Mouse (Mus musculus) thymus, adult 2 months (tissue): ENCODE data around the gene Rhbdd1. TPM values are rescaled to one million over a fixed set of nuclear protein-coding genes. Genes with fewer than 3 reads are reported as not detected.

Experiments
- DNase-seq: peaks from one replicate; pipeline ENCODE4 v3.0.0; 2021
- H3K27ac ChIP-seq: fragments of 200-500 bp; 2 replicates; pipeline ENCODE4 v1.5.1; 2012; ENCODE audit warnings: low read length, control low read depth; ENCODE audit not compliant: control insufficient read depth, insufficient read depth
- H3K27me3 ChIP-seq: fragments of 200-500 bp; 2 replicates; pipeline ENCODE4 v1.6.1; 2012; ENCODE audit warnings: mild to moderate bottlenecking, low read length, moderate library complexity, mixed read lengths; ENCODE audit not compliant: control insufficient read depth, insufficient read depth
- H3K36me3 ChIP-seq: fragments of 200-500 bp; 2 replicates; pipeline ENCODE4 v1.6.1; 2012; ENCODE audit warnings: mild to moderate bottlenecking, low read length, moderate library complexity; ENCODE audit not compliant: control insufficient read depth, insufficient read depth
- H3K4me1 ChIP-seq: fragments of 200-500 bp; replicated peaks from 2 replicates; pipeline ENCODE4 v1.6.1; 2012; ENCODE audit warnings: low read length; ENCODE audit not compliant: control insufficient read depth, insufficient read depth
- H3K4me3 ChIP-seq: fragments of 200-500 bp; 2 replicates; pipeline ENCODE4 v1.5.1; 2012; ENCODE audit warnings: mild to moderate bottlenecking, low read length, control low read depth, moderate library complexity; ENCODE audit not compliant: control insufficient read depth, insufficient read depth
- CTCF ChIP-seq: fragments of 200-500 bp; IDR thresholded peaks from 2 replicates; pipeline ENCODE4 v1.5.1; 2012; ENCODE audit warnings: mild to moderate bottlenecking, control low read depth, low read length, moderate library complexity, borderline replicate concordance; ENCODE audit not compliant: control insufficient read depth, poor library complexity, insufficient read depth; ENCODE audit errors: extremely low read depth
- POLR2A ChIP-seq: fragments of 200-500 bp; IDR thresholded peaks from 2 replicates; pipeline ENCODE4 v1.6.1; 2012; ENCODE audit warnings: mild to moderate bottlenecking, low read length, control low read depth, moderate library complexity; ENCODE audit not compliant: control insufficient read depth, poor library complexity, insufficient read depth; ENCODE audit errors: extremely low read depth
- WGBS: fragments of 180-500 bp; shearing (Covaris S2); methylation state at CpG from one replicate; pipeline ENCODE4 v1.1.7; 2018; 5-methylcytosine and 5-hydroxymethylcytosine counted together
- polyA plus RNA-seq: library from polyadenylated mRNA; depleted of rRNA; stranded (reverse); fragments of >200 nt; gene quantifications from 2 replicates; pipeline ENCODE4 v1.2.3, GENCODE M21; 2012

Gene Rhbdd1
- polyA plus RNA-seq, 1 experiment, result 10.7 TPM

- H3K36me3 ChIP-seq, result no peaks in the 10 kb centered on the region
- H3K27me3 ChIP-seq, result no peaks in the 10 kb centered on the region
- no peak for TF ChIP-seq POLR2A
- no peak for TF ChIP-seq CTCF
These were observed 70.8 kb downstream of the Rhbdd1 start for GRCm38 (mm10) chr1:82386814-82387771.

GRCm38 (mm10) chr1:82389371-82389770 is 73.1 kb downstream of the Rhbdd1 start:
- no peak overlapping the region for H3K27ac ChIP-seq
- no peak for DNase-seq
- no peaks in the 10 kb centered on the region for H3K27me3 ChIP-seq
- no peak overlapping the region for H3K4me3 ChIP-seq
- 93% methylated on average over 7 of the region's 7 CpGs for WGBS
- H3K4me1 ChIP-seq, result no peaks in the 10 kb centered on the region
- TF ChIP-seq POLR2A, result no peak
- TF ChIP-seq CTCF, result no peak
- no peaks in the 10 kb centered on the region for H3K36me3 ChIP-seq

More at GRCm38 (mm10) chr1:82386814-82387771, 70.8 kb downstream of the Rhbdd1 start:
- DNase-seq, result no peak
- Histone ChIP-seq H3K4me1 (no peaks in the 10 kb centered on the region), H3K27ac (no peak overlapping the region), H3K4me3 (no peak overlapping the region)
- 94% methylated on average over 6 of the region's 6 CpGs for WGBS

GRCm38 (mm10) chr1:82395371-82395770 is 79.1 kb downstream of the Rhbdd1 start:
- TF ChIP-seq POLR2A, result no peak
- no peak for TF ChIP-seq CTCF

GRCm38 (mm10) chr1:82407786-82408185 is 91.5 kb downstream of the Rhbdd1 start:
- H3K27ac ChIP-seq, result no peak overlapping the region
- no peak for DNase-seq
- WGBS, result 95% methylated on average over 3 of the region's 3 CpGs
- H3K4me1 ChIP-seq, result no peaks in the 10 kb centered on the region
- no peaks in the 10 kb centered on the region for H3K27me3 ChIP-seq
- no peak for TF ChIP-seq CTCF
- TF ChIP-seq POLR2A, result no peak
- no peak overlapping the region for H3K4me3 ChIP-seq
- no peaks in the 10 kb centered on the region for H3K36me3 ChIP-seq

More at GRCm38 (mm10) chr1:82395371-82395770, 79.1 kb downstream of the Rhbdd1 start:
- no peak for DNase-seq
- no peak overlapping the region for H3K4me3 ChIP-seq
- H3K27me3 ChIP-seq, result no peaks in the 10 kb centered on the region
- H3K4me1 ChIP-seq, result no peaks in the 10 kb centered on the region
- H3K27ac ChIP-seq, result no peak overlapping the region
- H3K36me3 ChIP-seq, result no peaks in the 10 kb centered on the region
- WGBS, result 92% methylated on average over 4 of the region's 4 CpGs

GRCm38 (mm10) chr1:82409271-82409670 is 93.0 kb downstream of the Rhbdd1 start:
- no peak overlapping the region for H3K27ac ChIP-seq
- no peak for TF ChIP-seq CTCF
- TF ChIP-seq POLR2A, result no peak
- H3K4me3 ChIP-seq, result no peak overlapping the region
- H3K36me3 ChIP-seq, result no peaks in the 10 kb centered on the region
- no peak for DNase-seq
- H3K27me3 ChIP-seq, result no peaks in the 10 kb centered on the region
- WGBS, result 95% methylated on average over 9 of the region's 9 CpGs
- no peaks in the 10 kb centered on the region for H3K4me1 ChIP-seq

GRCm38 (mm10) chr1:82410548-82410947 is 94.3 kb downstream of the Rhbdd1 start:
- DNase-seq, result no peak
- TF ChIP-seq POLR2A (no peak), CTCF (no peak)
- Histone ChIP-seq H3K27me3 (no peaks in the 10 kb centered on the region), H3K36me3 (no peaks in the 10 kb centered on the region), H3K27ac (no peak overlapping the region), H3K4me1 (no peaks in the 10 kb centered on the region), H3K4me3 (no peak overlapping the region)
- WGBS, result 77% methylated on average over 3 of the region's 3 CpGs

GRCm38 (mm10) chr1:82411521-82411920 is 95.3 kb downstream of the Rhbdd1 start:
- WGBS, result 94% methylated on average over 5 of the region's 5 CpGs
- no peak overlapping the region for H3K4me3 ChIP-seq
- no peak for DNase-seq
- H3K4me1 ChIP-seq, result no peaks in the 10 kb centered on the region
- no peaks in the 10 kb centered on the region for H3K36me3 ChIP-seq
- TF ChIP-seq CTCF (no peak), POLR2A (no peak)
- H3K27ac ChIP-seq, result no peak overlapping the region
- H3K27me3 ChIP-seq, result no peaks in the 10 kb centered on the region
